19 mouse cellular contexts compared by ENCODE assay signal in genomic region chr14:82112851-82113250, GRCm38 (mm10).
DNase-seq lines count a peak whose midpoint lies in the region; ATAC-seq lines count a peak whose summit lies in the region.
"Had no signal": no experiment of that assay in that cellular context is flagged by ENCODE, and none has a peak within 500 bp of the region (broad histone marks: within the 10 kb centered on the region; RNA-seq: fewer than 3 reads in every experiment).

No protein-coding gene starts in this region.

- H3K27me3 ChIP-seq in heart, embryonic 12.5 days (replicated peaks): no peaks in the 10 kb centered on the region
- no peaks in the 10 kb centered on the region for H3K27me3 ChIP-seq in midbrain, embryonic 11.5 days (ENCODE audit: control insufficient read depth, insufficient read depth, low read length)
- no peaks in the 10 kb centered on the region for H3K27me3 ChIP-seq in midbrain, embryonic 13.5 days
- H3K27me3 ChIP-seq: CH12.LX, Patski had no signal

- no peak overlapping the region for H3K4me2 ChIP-seq in heart, embryonic 12.5 days
- no peak overlapping the region for H3K4me2 ChIP-seq in midbrain, embryonic 11.5 days
- no peak overlapping the region for H3K4me2 ChIP-seq in midbrain, embryonic 13.5 days (replicated peaks)

- no peak overlapping the region for H3K27ac ChIP-seq in heart, embryonic 12.5 days (ENCODE audit: poor library complexity, severe bottlenecking)
- H3K27ac ChIP-seq in midbrain, embryonic 11.5 days (ENCODE audit: low read depth, low read length): no peak overlapping the region
- no peak overlapping the region for H3K27ac ChIP-seq in midbrain, embryonic 13.5 days

- no peak overlapping the region for H3K9ac ChIP-seq in heart, embryonic 12.5 days
- H3K9ac ChIP-seq in midbrain, embryonic 11.5 days (ENCODE audit: low read length): no peak overlapping the region
- H3K9ac ChIP-seq in midbrain, embryonic 13.5 days (replicated peaks): no peak overlapping the region

- H3K4me1 ChIP-seq in heart, embryonic 12.5 days (replicated peaks): no peaks in the 10 kb centered on the region
- no peaks in the 10 kb centered on the region for H3K4me1 ChIP-seq in midbrain, embryonic 11.5 days (ENCODE audit: control insufficient read depth, insufficient read depth, low read length)
- H3K4me1 ChIP-seq in midbrain, embryonic 13.5 days (replicated peaks): no peaks in the 10 kb centered on the region

- no peaks in the 10 kb centered on the region for H3K36me3 ChIP-seq in heart, embryonic 12.5 days
- H3K36me3 ChIP-seq in midbrain, embryonic 11.5 days (ENCODE audit: control insufficient read depth, insufficient read depth, low read length): no peaks in the 10 kb centered on the region
- H3K36me3 ChIP-seq in midbrain, embryonic 13.5 days: no peaks in the 10 kb centered on the region
- H3K36me3 ChIP-seq: G1E had no signal

- ATAC-seq in heart, embryonic 12.5 days (ENCODE audit: insufficient number of reproducible peaks, low FRiP score): no peak
- no peak for ATAC-seq in midbrain, embryonic 11.5 days (ENCODE audit: low FRiP score)
- ATAC-seq in midbrain, embryonic 13.5 days: no peak
- ATAC-seq: activated CD4-positive, CD25-positive, alpha-beta regulatory T cell, adult 4 months; CD4-positive, CD25-positive, alpha-beta regulatory T cell, adult 4 months; Patski had no signal

- DNase-seq in heart, adult 11 months: peak; percentile 58
- DNase-seq in midbrain, embryonic 11.5 days (ENCODE audit: low spot score, missing footprints): peak; percentile 67
- DNase-seq: adrenal gland, adult 2 months; adrenal gland, adult 8-10 months; adrenal gland, postnatal 10 days; adrenal gland, postnatal 14 days; adrenal gland, postnatal 25 days; adrenal gland, postnatal 36 days; B cell, adult 2 months; cerebellum, adult 11 months; cerebellum, adult 11-12 months; cerebellum, adult 18-20 months had no signal

- H3K9me3 ChIP-seq in heart, embryonic 12.5 days (replicated peaks): no peaks in the 10 kb centered on the region
- H3K9me3 ChIP-seq in midbrain, embryonic 11.5 days (ENCODE audit: control insufficient read depth, low read length): no peaks in the 10 kb centered on the region
- H3K9me3 ChIP-seq in midbrain, embryonic 13.5 days: no peaks in the 10 kb centered on the region
- H3K9me3 ChIP-seq: G1E had no signal

- H3K4me3 ChIP-seq in heart, embryonic 12.5 days: no peak overlapping the region
- no peak overlapping the region for H3K4me3 ChIP-seq in midbrain, embryonic 11.5 days (ENCODE audit: low read depth, low read length)
- H3K4me3 ChIP-seq in midbrain, embryonic 13.5 days (replicated peaks): no peak overlapping the region
